Mouse (Mus musculus) left cerebral cortex, postnatal 10 days (tissue): Measurements from ENCODE around the gene Tmem178b. TPM values are rescaled to one million over a fixed set of nuclear protein-coding genes. Genes with fewer than 3 reads are reported as not detected.

Experiments used
- DNase-seq, 2 experiments: peaks; one replicate each; pipeline ENCODE4 v3.0.0; 2021 to 2022; ENCODE audit warnings: low spot score in 2 of 2, mixed read lengths in 1 of 2; ENCODE audit errors: extremely low spot score in 1 of 2
- intact Hi-C: fragments of 180-260 bp; cut with DNase I; formaldehyde crosslinking; loops from one replicate; pipeline ENCODE4 v1.15.1; 2025
- total RNA-seq, 2 experiments: library from RNA; stranded (reverse); gene quantifications; 2 replicates each; pipeline ENCODE4 v1.2.3; 2021

The Tmem178b gene
- total RNA-seq, 2 experiments from 2014 or later: 408 to 421 TPM

DNA sequence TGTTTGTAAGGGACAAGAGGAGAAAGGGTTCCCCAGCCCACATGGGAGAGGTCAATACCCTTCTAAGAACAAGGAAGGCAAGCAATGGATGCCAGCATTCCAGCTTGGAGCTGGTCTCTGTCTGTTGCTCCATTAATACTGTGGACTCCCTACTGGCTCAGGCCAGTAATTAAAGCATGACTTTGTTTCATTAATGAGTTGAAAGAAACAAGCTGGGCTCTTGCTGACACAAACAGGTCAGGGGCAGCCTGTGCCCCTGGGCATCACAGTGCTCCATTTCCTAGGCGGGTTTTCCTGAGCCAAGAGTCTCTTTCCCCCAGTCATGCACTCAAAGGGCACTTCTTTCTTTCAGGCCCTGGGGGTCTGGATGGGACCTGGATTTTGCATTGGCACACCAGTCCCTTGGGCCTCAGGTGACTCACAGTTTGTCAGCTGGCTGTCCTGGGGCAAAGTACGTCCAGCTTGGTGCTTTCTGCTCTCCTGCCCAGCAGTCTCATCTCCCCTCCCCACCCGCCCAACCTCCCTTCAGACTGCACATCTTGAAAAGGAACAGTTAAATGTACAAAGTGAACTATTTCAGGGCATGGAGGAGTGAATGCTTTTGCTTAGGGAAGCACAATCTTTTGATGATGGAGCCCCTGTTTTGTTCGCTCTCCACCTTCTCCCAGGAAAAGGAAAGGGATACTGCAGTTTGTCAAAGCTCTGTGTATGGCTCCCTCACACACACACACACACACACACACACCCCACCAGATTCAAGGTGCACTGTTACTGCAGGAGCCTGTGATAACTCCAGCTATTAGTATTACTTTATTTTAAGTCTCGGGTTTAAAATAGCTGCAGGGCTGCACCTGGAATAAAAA, 188.5 kb downstream of the Tmem178b start:
- intact Hi-C loops: no loop called here
- DNase-seq: no peak

DNA sequence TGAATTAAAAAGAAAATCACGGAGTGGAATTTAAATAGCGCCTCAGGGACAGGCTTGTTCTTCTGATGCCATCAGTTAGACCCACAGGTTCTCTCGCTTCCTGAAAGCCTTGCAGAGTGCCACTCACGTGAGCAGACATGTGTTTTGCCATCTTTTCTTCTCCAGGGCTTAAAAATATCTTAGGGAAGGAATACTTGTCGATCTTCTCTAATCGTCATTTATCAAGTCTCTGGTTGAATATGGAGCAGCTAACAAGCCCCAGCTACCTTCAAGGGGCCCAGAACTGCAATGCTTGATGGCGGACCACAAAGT, 189.1 kb downstream of the Tmem178b start:
- intact Hi-C loops: no loop called here
- DNase-seq: no peak

GRCm38 (mm10) chr6:40063438-40063837, 190.4 kb downstream of the Tmem178b start:
- intact Hi-C loops: no loop called here
- no peak for DNase-seq

DNA sequence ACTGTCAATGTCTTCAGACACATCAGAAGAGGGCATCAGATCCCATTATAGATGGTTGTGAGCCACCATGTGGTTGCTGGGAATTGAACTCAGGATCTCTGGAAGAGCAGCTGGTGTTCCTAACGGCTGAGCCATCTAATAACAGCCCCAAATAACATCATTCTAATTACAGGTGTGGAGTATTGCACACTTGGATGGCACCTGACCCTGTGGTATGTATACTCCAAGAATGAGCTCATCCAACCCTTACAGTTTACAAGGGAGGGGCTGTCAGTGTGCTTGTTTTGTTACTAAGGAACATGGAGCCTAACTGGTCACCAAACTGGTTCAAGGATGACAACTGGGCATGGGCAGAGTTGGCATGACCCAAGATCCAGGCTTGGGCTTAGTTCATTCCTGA, 190.8 kb downstream of the Tmem178b start:
- intact Hi-C loops: no loop called here
- DNase-seq: no peak

- intact Hi-C loops: no loop called here
These were observed 191.3 kb downstream of the Tmem178b start for GRCm38 (mm10) chr6:40064342-40064741.

GRCm38 (mm10) chr6:40068467-40068866, 195.4 kb downstream of the Tmem178b start:
- intact Hi-C loops: no loop called here
- no peak for DNase-seq

More at GRCm38 (mm10) chr6:40064342-40064741, 191.3 kb downstream of the Tmem178b start:
- no peak for DNase-seq

GRCm38 (mm10) chr6:40071007-40071406, 197.9 kb downstream of the Tmem178b start:
- intact Hi-C loops: no loop called here
- no peak for DNase-seq

DNA sequence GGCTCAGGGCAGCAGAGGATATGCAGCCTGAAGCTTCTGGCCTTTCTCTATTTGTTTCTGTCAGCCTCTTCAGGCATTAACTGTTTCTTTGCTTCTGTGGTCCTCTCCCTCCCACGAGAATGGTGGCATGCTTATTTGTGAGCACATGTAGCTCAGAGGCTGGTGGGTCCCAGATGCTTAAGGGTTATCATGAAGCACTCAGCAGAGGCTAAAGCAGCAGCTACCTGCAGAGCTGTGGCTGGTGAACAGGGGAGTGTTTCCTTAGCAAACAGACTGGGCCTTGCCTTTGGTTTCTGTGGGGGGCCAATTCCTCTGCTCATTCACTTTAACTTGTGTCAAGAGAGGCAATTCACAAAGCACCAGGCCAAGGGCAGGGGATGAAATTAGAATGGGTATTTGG, 203.0 kb downstream of the Tmem178b start:
- intact Hi-C loops: no loop called here
- no peak for DNase-seq

DNA sequence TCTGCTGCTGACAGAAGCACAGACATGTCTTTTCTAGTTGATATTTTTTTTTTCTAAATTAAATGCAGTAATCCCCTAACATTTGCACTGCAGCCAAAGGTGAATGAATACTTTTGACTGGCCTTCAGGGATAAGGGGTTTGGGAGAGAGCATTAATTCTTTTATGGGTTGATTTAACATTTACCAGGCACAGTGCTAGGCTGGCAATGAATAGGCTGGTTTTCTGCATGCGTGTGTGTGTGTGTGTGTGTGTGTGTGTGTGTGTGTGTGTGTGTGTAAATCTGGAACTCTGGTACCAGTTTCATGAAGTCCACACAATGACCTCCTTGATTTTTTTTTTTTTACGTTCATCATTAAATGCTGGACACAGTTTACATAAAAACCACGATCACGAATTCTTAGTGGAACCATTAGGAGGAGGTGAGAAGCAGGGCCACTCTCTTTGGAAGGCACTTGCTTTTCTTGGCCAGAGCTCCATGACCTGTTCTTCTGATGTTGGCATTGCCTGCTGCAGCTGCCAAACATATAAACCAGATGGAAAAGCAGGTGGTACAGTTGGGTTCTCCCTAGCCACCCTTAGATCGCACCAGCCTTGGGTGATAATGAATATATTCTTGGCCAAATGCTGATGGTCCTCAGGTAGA, 203.7 kb downstream of the Tmem178b start:
- intact Hi-C loops: no loop called here
- DNase-seq: no peak

DNA sequence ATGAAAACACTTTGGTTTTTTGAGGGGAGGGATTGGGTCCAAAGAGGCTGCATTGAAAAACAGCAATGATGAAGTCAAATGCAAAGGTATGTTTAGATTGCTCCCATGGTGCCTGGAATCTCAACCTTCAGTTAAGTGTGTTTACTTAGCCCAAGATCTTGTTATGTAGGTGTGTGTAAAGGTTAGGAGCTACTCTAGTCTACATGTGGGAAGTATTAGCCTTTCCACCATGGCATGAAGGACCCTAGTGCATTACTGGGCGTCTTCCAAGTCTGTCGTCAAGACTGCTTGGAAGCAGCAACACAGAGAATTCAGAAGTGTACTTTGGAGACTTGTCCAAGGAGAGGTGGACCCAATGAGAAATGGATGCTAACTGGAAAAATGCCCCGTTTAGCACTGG, 205.3 kb downstream of the Tmem178b start:
- DNase-seq: no peak
- intact Hi-C loops: no loop called here

- DNase-seq: no peak
- intact Hi-C loops: no loop called here
These were observed 210.7 kb downstream of the Tmem178b start for GRCm38 (mm10) chr6:40083726-40084125.

GRCm38 (mm10) chr6:40091250-40091651, 218.2 kb downstream of the Tmem178b start:
- intact Hi-C loops: no loop called here
- no peak for DNase-seq

GRCm38 (mm10) chr6:40098498-40098897, 225.4 kb downstream of the Tmem178b start:
- intact Hi-C loops: no loop called here
- DNase-seq: no peak

DNA sequence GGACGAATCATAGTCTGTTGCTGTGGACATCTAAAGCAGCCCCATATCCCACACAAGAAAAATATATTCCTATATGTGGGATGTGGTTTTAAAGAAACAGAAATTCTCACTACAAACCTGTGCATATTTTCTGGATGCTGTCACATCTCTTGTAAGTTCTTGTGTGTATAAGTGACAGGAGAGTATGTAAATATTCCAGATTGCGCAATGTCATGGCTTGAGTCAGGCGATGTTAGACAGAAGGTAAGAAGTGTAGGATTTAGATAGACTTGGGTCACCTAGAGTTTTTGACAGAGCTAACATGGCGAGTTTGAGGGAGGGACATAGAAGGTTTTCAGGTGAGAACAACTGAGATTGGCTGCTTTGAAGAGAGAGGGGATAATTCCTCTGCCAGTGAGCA, 228.7 kb downstream of the Tmem178b start:
- no peak for DNase-seq
- intact Hi-C loops: no loop called here

- no peak for DNase-seq
- intact Hi-C loops: no loop called here
These were observed 229.8 kb downstream of the Tmem178b start for GRCm38 (mm10) chr6:40102863-40103262.

GRCm38 (mm10) chr6:40110029-40110428, 237.0 kb downstream of the Tmem178b start:
- no peak for DNase-seq
- intact Hi-C loops: no loop called here

- intact Hi-C loops: no loop called here
- no peak for DNase-seq
These were observed 237.7 kb downstream of the Tmem178b start for GRCm38 (mm10) chr6:40110729-40111128.

DNA sequence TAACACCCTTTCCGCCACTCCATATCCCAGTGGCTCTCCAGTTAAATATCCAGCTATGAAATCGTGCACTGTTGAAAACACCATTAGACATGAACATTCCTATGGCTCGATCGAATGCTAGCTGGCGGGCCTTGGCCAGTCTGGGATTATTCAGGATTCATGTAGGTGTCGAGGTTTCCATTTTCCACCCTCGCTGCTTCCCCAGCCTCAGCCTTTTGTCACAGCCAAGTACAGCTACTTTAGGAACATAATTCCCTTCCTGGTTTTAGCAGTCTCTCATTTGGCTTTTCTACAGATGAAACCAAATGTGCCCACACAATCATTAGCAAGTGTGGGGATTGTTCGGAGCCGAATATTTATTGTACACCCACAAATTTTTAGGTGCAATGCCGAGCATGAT, 239.4 kb downstream of the Tmem178b start:
- DNase-seq: no peak
- intact Hi-C loops: no loop called here

DNA sequence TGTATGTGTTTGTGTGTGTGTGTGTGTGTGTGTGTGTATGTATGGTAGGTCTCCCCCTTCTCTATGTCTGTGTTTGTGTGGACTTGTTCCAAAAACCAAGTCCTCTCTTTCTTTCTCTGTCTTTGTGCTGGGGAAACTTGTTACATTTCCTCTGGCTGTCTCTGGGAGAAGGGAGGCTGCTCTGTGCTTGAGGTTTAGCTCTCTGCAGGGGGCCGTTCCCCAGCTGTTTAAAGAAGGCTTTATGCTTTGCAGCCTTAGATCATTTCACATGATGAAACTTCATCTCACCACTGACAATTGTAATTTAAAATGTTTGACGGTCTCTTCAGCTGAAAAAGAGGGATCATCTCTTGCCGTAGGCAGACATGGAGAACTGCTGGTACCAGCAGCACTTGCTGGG, 243.2 kb downstream of the Tmem178b start:
- intact Hi-C loops: no loop called here
- no peak for DNase-seq

- intact Hi-C loops: no loop called here
- DNase-seq: no peak
These were observed 247.1 kb downstream of the Tmem178b start for GRCm38 (mm10) chr6:40120176-40120575.
